Mouse (Mus musculus): ENCODE results near the gene Vipas39.
"Not testable (repeated sequence)": the region's sequence is repeated elsewhere in the genome, so short reads cannot be mapped to it uniquely, and the experiment has no call there.

The Vipas39 gene

GRCm38 (mm10) chr12:87266827-87267603 is 959 bp upstream of the Vipas39 start:
- DNase-seq (ENCODE audit: low spot score): no peak

GRCm38 (mm10) chr12:87265444-87265843 is 612 bp downstream of the Vipas39 start:
- no peak for DNase-seq (ENCODE audit: low spot score)

GRCm38 (mm10) chr12:87260562-87260961 is 5.5 kb downstream of the Vipas39 start:
- no peak for DNase-seq (ENCODE audit: low spot score)

GRCm38 (mm10) chr12:87256629-87257028 is 9.4 kb downstream of the Vipas39 start:
- DNase-seq (ENCODE audit: low spot score): no peak

- DNase-seq (ENCODE audit: low spot score): no peak
Measured at GRCm38 (mm10) chr12:87253878-87254277, 12.2 kb downstream of the Vipas39 start.

- no peak for DNase-seq (ENCODE audit: low spot score)
Measured at GRCm38 (mm10) chr12:87250161-87250560, 15.9 kb downstream of the Vipas39 start.

- DNase-seq (ENCODE audit: low spot score): no peak
Measured at GRCm38 (mm10) chr12:87238632-87239031, 27.4 kb downstream of the Vipas39 start, which contains the start of gene Noxred1. Noxred1 (minus strand) TSS chr12:87238732.

- no peak for DNase-seq (ENCODE audit: low spot score)
Measured at GRCm38 (mm10) chr12:87236882-87237483, 29.1 kb downstream of the Vipas39 start.

GRCm38 (mm10) chr12:87230379-87230895 is 35.6 kb downstream of the Vipas39 start:
- DNase-seq (ENCODE audit: low spot score): no peak

- DNase-seq (ENCODE audit: low spot score): no peak
Measured at GRCm38 (mm10) chr12:87229633-87230032, 36.4 kb downstream of the Vipas39 start.

GRCm38 (mm10) chr12:87226801-87227200 is 39.3 kb downstream of the Vipas39 start:
- DNase-seq (ENCODE audit: low spot score): no peak

- no peak for DNase-seq (ENCODE audit: low spot score)
Measured at GRCm38 (mm10) chr12:87224950-87225349, 41.1 kb downstream of the Vipas39 start.

- no peak for DNase-seq (ENCODE audit: low spot score)
Measured at GRCm38 (mm10) chr12:87219362-87219761, 46.7 kb downstream of the Vipas39 start.

GRCm38 (mm10) chr12:87217596-87217995 is 48.5 kb downstream of the Vipas39 start:
- DNase-seq (ENCODE audit: low spot score): no peak

- peak; percentile 56 for DNase-seq (ENCODE audit: low spot score)
Measured at GRCm38 (mm10) chr12:87216053-87216452, 50.0 kb downstream of the Vipas39 start.

GRCm38 (mm10) chr12:87212844-87213606 is 53.0 kb downstream of the Vipas39 start:
- no peak for DNase-seq (ENCODE audit: low spot score)

GRCm38 (mm10) chr12:87205789-87206188 is 60.3 kb downstream of the Vipas39 start:
- DNase-seq (ENCODE audit: low spot score): not testable (repeated sequence)

GRCm38 (mm10) chr12:87201694-87202093 is 64.4 kb downstream of the Vipas39 start:
- no peak for DNase-seq (ENCODE audit: low spot score)

- peak; percentile 89 for DNase-seq (ENCODE audit: low spot score)
Measured at GRCm38 (mm10) chr12:87199973-87200586, 66.0 kb downstream of the Vipas39 start, which contains the start of gene Tmed8. Tmed8 (minus strand) TSS chr12:87200454.

GRCm38 (mm10) chr12:87199206-87199972 is 66.7 kb downstream of the Vipas39 start, which contains the start of gene Samd15:
Samd15 (plus strand) TSS chr12:87199723.
- peak; percentile 14 for DNase-seq (ENCODE audit: low spot score)

GRCm38 (mm10) chr12:87198792-87199191 is 67.3 kb downstream of the Vipas39 start:
- no peak for DNase-seq (ENCODE audit: low spot score)

All from adipocyte (in vitro differentiated cells).